Mouse (Mus musculus): Measurements from ENCODE around the gene Ube2q2.
"Not testable (repeated sequence)": the region's sequence is repeated elsewhere in the genome, so short reads cannot be mapped to it uniquely, and the experiment has no call there.

Ube2q2 gene

GRCm38 (mm10) chr9:55172195-55172685 lies 23.6 kb downstream of the Ube2q2 start:
- DNase-seq (ENCODE audit: low spot score), result no peak

- no peak for DNase-seq (ENCODE audit: low spot score)
Observed at GRCm38 (mm10) chr9:55174235-55174634, 25.6 kb downstream of the Ube2q2 start.

- DNase-seq (ENCODE audit: low spot score), result no peak
Observed at GRCm38 (mm10) chr9:55195876-55196275, 47.2 kb downstream of the Ube2q2 start.

GRCm38 (mm10) chr9:55198260-55198659 lies 49.6 kb downstream of the Ube2q2 start:
- DNase-seq (ENCODE audit: low spot score), result no peak

GRCm38 (mm10) chr9:55199348-55199747 lies 50.7 kb downstream of the Ube2q2 start:
- DNase-seq (ENCODE audit: low spot score), result no peak

DNA sequence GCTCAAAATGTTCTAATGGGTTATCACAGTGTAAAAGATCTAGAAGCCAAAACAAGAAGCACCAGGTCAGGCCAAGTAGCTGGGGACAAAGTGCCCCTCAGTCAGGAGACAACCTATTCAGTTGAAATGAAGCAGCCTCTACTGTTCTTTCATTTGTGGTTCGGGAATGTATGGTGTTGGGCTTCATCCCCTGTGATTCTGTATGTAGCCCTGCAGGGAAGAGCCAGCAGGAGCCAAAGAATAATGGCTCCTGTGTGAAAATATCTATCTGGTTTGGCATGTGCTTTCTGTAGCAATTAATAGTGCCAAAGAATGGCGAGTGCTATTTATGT lies 59.8 kb downstream of the Ube2q2 start:
- no peak for DNase-seq (ENCODE audit: low spot score)

DNA sequence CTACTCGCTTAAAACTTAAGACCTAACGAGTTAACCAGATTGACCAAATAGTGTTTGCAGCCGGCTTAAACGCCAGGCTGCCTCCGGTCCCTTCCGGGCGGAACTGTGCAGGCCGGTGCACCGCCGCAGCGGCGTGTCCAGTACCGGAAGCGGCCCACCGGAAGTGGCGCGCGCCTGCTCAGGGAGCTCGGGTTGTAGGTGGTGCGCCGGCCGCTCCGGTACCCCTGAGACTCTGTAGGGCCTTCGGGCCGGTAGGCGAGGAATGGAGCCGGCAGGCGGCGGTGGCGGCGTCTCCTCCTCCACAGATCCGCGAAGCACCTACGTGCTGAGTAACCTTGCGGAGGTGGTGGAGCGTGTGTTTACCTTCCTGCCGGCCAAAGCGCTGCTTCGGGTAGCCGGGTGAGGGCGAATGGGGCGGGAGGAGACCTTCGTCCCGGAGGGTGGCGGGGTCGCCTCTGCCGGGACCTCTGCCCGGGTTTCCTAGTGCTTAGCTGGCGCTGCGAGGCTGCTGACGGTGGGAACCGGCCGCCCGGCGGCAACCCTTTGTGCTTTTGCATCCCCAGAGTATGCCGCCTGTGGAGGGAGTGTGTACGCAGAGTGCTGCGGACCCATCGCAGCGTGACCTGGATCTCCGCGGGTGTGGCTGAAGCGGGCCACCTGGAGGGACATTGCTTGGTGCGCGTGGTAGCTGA lies 60.3 kb downstream of the Ube2q2 start, which contains the start of gene Fbxo22:
Gene Fbxo22 (plus strand): TSS at position 136 of the 692 bp plus-strand sequence.
- peak; percentile 48 for DNase-seq (ENCODE audit: low spot score)

DNA sequence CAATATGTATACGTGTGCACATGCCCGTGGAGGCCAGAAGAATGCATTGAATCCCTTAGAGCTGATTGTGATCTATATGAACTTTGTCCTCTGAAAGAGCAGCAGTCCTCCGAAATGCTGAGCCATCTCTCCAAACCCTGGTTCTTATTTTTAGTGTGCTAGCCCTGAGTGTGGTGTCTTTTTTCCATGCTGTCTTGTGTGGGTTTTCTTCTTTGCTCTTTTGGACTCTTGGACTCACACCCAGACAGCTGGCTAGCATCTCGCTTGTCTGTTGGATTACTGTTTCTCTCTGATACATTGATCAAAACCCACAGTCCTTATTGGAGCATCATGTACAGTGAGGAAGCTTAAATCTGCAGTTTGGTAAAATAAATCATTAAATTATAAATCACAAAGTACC lies 63.0 kb downstream of the Ube2q2 start:
- no peak for DNase-seq (ENCODE audit: low spot score)

DNA sequence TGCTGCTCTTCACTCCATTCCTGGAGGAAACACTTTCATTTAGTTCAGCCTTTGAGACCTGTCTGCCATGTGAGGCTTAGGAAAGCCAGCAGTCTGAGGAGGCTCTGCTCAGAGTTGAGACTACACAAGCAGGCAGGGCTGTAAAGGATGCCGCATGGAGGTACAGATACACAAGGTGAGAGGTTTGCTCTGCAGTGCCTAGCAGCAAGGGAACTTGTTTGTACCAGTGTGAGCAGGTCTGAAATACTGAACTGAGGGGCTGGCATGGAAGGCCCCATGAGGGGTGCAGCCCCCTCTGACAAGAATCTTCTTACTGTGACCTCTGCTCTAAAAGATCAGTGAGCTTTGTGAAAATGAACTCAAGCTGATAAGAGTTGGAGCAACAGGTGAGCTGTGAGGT lies 64.7 kb downstream of the Ube2q2 start:
- no peak for DNase-seq (ENCODE audit: low spot score)

DNA sequence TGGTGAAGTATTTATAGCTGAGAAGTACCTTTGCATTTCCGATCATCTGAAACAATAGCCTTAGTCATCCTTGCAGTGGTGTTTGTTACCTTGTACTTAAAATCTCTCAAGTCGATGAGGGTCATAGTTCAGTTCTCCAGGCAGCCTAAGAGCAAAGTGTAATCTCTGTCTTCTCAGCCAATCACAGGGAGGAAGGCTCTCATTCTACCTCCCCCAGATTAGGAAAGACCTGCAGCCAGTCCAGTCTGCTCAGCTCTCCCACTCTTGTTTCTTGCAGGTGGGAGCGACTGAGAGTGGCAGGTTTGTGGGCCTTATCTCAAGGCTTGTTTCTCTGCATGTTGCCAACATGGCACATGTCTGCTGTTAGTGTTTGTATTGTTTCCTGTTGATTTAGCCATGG lies 66.4 kb downstream of the Ube2q2 start:
- no peak for DNase-seq (ENCODE audit: low spot score)

GRCm38 (mm10) chr9:55215648-55216047 lies 67.0 kb downstream of the Ube2q2 start:
- DNase-seq (ENCODE audit: low spot score), result no peak

GRCm38 (mm10) chr9:55216078-55216477 lies 67.4 kb downstream of the Ube2q2 start:
- DNase-seq (ENCODE audit: low spot score), result no peak

DNA sequence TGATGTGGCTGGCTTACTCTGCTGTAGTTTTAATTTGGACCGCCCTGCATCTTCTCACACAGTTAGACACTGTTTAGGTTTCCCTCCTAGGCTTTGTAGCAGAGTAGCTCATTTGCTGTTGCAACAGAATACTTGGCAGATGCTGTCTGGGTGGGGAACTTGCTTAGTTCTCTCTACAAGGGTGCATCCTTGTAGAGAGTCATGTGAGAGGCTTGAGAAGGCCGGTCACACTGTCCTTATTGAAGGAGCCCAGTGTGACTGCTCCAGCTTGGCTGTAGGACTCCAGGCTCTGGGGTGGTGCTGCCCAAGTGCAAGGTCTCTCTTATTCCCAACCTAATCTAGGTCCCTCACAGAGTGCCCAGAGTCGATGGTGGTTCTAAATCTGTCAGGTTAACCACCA lies 68.7 kb downstream of the Ube2q2 start:
- DNase-seq (ENCODE audit: low spot score), result no peak

- DNase-seq (ENCODE audit: low spot score), result no peak
Observed at GRCm38 (mm10) chr9:55225165-55225737, 76.6 kb downstream of the Ube2q2 start.

- no peak for DNase-seq (ENCODE audit: low spot score)
Observed at GRCm38 (mm10) chr9:55226251-55226650, 77.6 kb downstream of the Ube2q2 start.

DNA sequence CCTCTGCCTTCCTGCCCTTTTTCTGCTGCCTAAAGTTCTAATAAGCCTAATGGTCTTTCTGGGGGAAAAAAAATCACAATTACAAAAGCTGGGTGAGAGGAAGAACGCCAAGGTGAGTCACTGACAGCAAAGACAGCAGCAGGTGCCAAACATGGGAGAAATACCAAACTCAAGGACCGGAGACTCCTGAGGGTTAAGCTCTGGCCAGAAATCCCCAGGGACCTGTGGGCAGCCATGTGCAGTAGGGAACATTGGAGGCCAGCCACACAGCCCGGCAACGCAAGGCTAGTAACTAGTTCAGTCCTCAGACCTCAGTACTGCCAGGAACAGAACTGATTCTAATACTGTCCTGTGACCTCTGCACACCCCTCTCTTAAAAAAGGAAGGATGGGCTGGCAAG lies 79.5 kb downstream of the Ube2q2 start:
- DNase-seq (ENCODE audit: low spot score), result no peak

- no peak for DNase-seq (ENCODE audit: low spot score)
Observed at GRCm38 (mm10) chr9:55229010-55229409, 80.4 kb downstream of the Ube2q2 start.

- no peak for DNase-seq (ENCODE audit: low spot score)
Observed at GRCm38 (mm10) chr9:55231544-55231943, 82.9 kb downstream of the Ube2q2 start.

GRCm38 (mm10) chr9:55232110-55232509 lies 83.5 kb downstream of the Ube2q2 start:
- DNase-seq (ENCODE audit: low spot score), result no peak

DNA sequence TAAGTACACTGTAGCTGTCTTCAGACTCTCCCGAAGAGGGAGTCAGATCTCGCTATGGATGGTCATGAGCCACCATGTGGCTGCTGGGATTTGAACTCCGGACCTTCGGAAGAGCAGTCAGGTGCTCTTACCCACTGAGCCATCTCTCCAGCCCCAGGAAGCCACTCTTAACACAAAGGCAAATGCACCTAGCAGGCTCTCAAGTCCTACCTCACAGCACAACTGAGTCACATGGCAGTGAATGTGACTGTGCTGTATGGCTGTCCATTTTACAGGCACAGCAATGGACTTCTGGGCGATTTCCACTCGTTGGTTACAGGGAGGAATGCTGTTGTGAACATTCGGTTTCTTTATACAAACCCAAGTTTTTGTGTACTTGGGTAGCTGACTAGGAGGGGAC lies 83.9 kb downstream of the Ube2q2 start:
- DNase-seq (ENCODE audit: low spot score), result no peak

DNA sequence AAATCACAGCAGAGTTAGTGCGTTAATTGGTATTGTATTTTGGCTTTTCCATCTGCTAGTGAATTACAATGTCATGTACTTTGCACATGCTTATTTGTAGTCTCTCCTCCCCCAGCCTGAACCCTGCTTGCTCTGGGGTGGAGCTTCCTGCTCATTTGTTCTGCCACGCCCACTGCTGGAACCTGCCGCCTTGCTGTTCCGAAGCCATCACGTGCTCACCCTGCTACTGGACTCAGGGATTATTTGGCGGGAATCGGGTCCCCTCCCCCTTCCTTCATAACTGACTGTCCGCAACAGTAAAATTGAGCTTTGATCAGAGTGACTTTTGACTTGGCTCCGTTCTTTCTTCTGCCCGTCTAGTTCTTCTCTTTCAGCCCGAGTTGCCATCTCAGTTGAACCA lies 84.4 kb downstream of the Ube2q2 start:
- not testable (repeated sequence) for DNase-seq (ENCODE audit: low spot score)

- no peak for DNase-seq (ENCODE audit: low spot score)
Observed at GRCm38 (mm10) chr9:55236235-55237165, 87.8 kb downstream of the Ube2q2 start.

GRCm38 (mm10) chr9:55240852-55241251 lies 92.2 kb downstream of the Ube2q2 start:
- DNase-seq (ENCODE audit: low spot score), result no peak

Measured in left cerebral cortex, adult 11 months (tissue).